Mouse (Mus musculus) stomach, embryonic 16.5 days (tissue): ENCODE results near the gene Adk. TPM values are rescaled to one million over a fixed set of nuclear protein-coding genes. Genes with fewer than 3 reads are reported as not detected.

Experiments
- ATAC-seq: fragments of 200-750 bp; cut with Nextera tagmentation; 2 replicates; pipeline ENCODE4 v1.8.0; 2017; ENCODE audit warnings: moderate number of reproducible peaks, moderate TSS enrichment; ENCODE audit not compliant: insufficient read depth, low FRiP score
- H3K27ac ChIP-seq: fragments of 300-500 bp; sonication (generic); 2 replicates; pipeline ENCODE4 v1.5.1; 2014; ENCODE audit warnings: low read length
- H3K27me3 ChIP-seq: fragments of 300-500 bp; sonication (generic); 2 replicates; pipeline ENCODE4 v1.6.1; 2014; ENCODE audit warnings: low read length, control low read depth, mixed read lengths; ENCODE audit not compliant: control insufficient read depth, insufficient read depth
- H3K36me3 ChIP-seq: fragments of 300-500 bp; sonication (generic); 2 replicates; pipeline ENCODE4 v1.6.1; 2014; ENCODE audit warnings: low read length; ENCODE audit not compliant: control insufficient read depth, insufficient read depth
- H3K4me1 ChIP-seq: fragments of 300-500 bp; sonication (generic); 2 replicates; pipeline ENCODE4 v1.6.1; 2014; ENCODE audit warnings: low read length, control low read depth, mixed read lengths; ENCODE audit not compliant: control insufficient read depth, insufficient read depth
- H3K4me2 ChIP-seq: fragments of 300-500 bp; sonication (generic); 2 replicates; pipeline ENCODE4 v1.6.1; 2014; ENCODE audit warnings: low read depth, low read length, mixed read lengths
- H3K4me3 ChIP-seq: fragments of 300-500 bp; sonication (generic); replicated peaks from 2 replicates; pipeline ENCODE4 v1.5.1; 2014; ENCODE audit warnings: mild to moderate bottlenecking, low read length
- H3K9ac ChIP-seq: fragments of 300-500 bp; sonication (generic); 2 replicates; pipeline ENCODE4 v1.6.1; 2014; ENCODE audit warnings: low read length
- H3K9me3 ChIP-seq: fragments of 300-500 bp; sonication (generic); replicated peaks from 2 replicates; pipeline ENCODE4 v1.6.1; 2016; ENCODE audit warnings: low read length, control low read depth; ENCODE audit not compliant: control insufficient read depth
- WGBS: fragments of 180-500 bp; shearing (Covaris S2); extraction: QIAGEN DNeasy Blood & Tissue Kit; methylation state at CpG from one replicate; pipeline ENCODE4 v1.1.7; 2014; 5-methylcytosine and 5-hydroxymethylcytosine counted together
- polyA plus RNA-seq: library from polyadenylated mRNA; unstranded; fragments of >200 nt; fragmentation: Nextera tagmentation; extraction: Ambion mirVana; gene quantifications from 2 replicates; pipeline ENCODE4 v1.2.1, GENCODE M21; 2015

The Adk gene
- polyA plus RNA-seq, 1 experiment from 2014 or later: 151 TPM

DNA sequence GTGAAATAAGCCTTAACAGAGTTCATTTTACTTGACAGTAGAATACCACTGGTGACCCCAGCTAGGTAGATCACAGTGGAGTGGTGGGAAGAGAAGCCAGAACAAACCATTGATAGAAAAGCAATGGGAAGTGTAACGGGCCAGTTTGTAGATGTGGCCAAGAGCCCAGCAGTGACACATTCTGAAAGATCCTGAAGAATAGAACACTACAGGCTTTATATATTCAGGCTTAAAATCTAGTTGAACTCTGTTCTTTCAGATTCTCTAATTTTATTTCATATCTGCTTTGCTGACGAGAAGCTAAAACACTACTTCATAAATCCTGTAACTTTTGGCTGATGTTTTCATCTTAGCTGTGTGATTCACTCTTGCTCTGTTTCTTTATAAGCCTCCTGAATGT lies 48.5 kb downstream of the Adk start:
- Histone ChIP-seq H3K27ac (no peak overlapping the region), H3K4me2 (no peak overlapping the region), H3K4me3 (no peak overlapping the region), H3K9ac (no peak overlapping the region), H3K9me3 (no peaks in the 10 kb centered on the region), H3K27me3 (no peaks in the 10 kb centered on the region), H3K36me3 (no peaks in the 10 kb centered on the region), H3K4me1 (no peaks in the 10 kb centered on the region; the same call in 1 of the 2 replicates)
- WGBS: 48% methylated on average over 2 of the region's 2 CpGs
- ATAC-seq: no peak

DNA sequence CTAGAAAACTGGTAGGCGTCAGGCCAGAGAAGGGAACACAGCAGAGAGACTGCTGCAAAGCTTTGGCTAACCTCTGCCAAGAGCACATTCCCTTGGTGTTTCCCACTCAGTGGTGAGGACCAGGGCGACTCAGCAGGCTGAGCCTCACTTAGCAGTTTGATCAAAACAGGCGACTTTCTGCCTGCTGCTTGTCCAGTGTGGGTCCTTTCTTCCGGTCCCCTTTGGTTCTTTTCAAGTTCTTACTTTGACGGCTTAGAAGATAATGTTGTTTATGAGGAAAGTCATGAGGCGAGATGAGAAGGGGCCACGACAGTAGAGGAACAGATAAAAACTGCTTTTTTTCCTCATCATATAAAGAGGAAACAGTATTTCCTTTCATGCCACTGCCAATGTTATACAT lies 49.2 kb downstream of the Adk start:
- Histone ChIP-seq H3K27ac (peak overlapping the region; percentile 66; the same call in 1 of the 2 replicates), H3K36me3 (no peaks in the 10 kb centered on the region), H3K9me3 (no peaks in the 10 kb centered on the region), H3K27me3 (no peaks in the 10 kb centered on the region), H3K4me3 (no peak overlapping the region), H3K4me1 (no peaks in the 10 kb centered on the region; the same call in 1 of the 2 replicates), H3K9ac (no peak overlapping the region), H3K4me2 (no peak overlapping the region)
- ATAC-seq: no peak
- WGBS: 31% methylated on average over 7 of the region's 7 CpGs

DNA sequence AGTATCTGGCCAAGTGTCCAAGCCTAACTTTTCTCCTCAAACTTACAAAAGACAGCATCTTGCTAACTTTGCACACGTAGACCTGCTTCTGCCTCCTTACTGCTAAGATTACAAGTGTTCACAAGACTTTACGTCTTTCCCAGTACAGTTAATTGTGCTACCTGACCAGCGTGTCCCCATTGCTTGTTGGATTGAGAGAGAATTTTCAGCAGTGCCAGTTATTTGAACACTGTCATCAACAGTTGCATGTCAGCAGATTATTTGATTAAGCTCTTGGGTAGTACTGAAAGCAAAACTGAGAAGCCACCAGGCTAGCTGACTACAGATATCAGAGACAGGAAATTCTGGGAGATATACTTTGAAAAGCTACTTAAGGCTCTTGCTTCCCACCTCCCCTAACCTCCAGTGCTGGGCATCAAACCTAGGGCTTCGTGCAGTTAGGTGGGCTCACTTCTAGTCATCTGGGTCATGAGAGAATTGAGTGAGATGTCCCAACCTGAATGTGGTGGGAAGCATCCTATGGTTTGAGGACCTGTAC lies 50.4 kb downstream of the Adk start:
- Histone ChIP-seq H3K9me3 (no peaks in the 10 kb centered on the region), H3K4me1 (no peaks in the 10 kb centered on the region; the same call in 1 of the 2 replicates), H3K36me3 (no peaks in the 10 kb centered on the region), H3K27ac (no peak overlapping the region), H3K4me3 (no peak overlapping the region), H3K27me3 (no peaks in the 10 kb centered on the region), H3K9ac (no peak overlapping the region), H3K4me2 (no peak overlapping the region)
- 85% methylated on average over 4 of the region's 4 CpGs for WGBS
- ATAC-seq: no peak

DNA sequence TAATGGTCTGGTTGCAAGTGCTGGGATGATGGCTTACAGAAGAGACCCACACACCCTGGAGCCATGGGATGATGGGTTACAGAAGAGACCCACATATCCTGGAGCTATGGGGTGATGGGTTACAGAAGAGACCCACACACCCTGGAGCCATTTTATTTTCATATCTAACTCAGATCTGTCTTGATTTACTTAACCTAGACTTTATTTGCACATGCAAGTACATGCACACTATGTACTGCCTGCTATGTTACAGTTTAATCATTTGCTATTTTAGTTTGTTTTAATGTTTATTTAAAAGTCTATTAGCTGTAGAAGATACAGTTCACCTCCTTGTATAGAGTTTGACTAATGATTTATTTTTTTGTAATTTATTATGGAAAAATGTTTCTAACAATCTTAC lies 52.7 kb downstream of the Adk start:
- H3K27me3 ChIP-seq: no peaks in the 10 kb centered on the region
- no peak overlapping the region for H3K4me2 ChIP-seq
- no peak overlapping the region for H3K4me3 ChIP-seq
- no peaks in the 10 kb centered on the region for H3K9me3 ChIP-seq
- H3K36me3 ChIP-seq: no peaks in the 10 kb centered on the region
- H3K27ac ChIP-seq: no peak overlapping the region
- no peak overlapping the region for H3K9ac ChIP-seq
- no peaks in the 10 kb centered on the region; the same call in 1 of the 2 replicates for H3K4me1 ChIP-seq
- no peak for ATAC-seq

DNA sequence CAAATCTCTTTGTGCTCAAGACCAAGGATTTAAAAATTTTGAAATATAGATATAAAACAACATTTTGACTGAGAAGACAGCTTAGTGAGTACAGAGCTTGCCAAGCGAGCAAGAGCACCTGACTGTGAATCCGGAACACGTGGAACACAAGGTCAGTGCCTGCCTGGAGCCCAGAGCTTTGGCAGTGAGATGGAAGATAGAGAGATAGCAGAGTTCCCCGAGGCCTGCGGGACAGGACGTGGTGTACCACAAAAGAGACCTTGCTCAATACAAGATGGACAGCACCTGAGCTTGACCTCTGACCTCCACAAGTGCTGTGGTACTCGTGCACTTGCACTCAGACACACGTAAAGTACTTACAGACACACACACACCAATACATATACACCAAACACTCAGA lies 54.2 kb downstream of the Adk start:
- Histone ChIP-seq H3K4me1 (no peaks in the 10 kb centered on the region), H3K36me3 (no peaks in the 10 kb centered on the region), H3K4me3 (no peak overlapping the region), H3K4me2 (no peak overlapping the region), H3K9ac (no peak overlapping the region), H3K27ac (no peak overlapping the region), H3K9me3 (no peaks in the 10 kb centered on the region), H3K27me3 (no peaks in the 10 kb centered on the region)
- 75% methylated on average over 8 of the region's 8 CpGs for WGBS
- peak; percentile 44; the same call in 1 of the 2 replicates for ATAC-seq

DNA sequence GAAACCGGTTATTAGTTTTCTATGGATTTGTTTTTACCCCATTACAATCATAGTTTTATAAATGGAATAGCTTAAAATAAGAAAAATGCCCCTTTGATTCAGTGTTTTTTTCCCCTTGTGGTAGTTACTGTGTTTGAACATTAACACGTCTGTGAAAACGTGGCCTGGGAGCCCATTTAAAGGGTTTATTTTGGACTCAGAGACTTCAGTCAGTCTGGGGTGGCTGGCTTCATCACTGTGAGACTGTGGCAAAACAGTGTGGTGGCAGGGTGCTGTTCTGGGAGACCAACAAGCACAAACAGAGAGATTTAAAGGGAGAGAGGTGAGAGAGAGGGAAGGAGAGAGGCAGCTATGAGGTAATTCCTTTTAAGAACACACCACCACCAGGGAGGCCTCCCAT lies 55.2 kb downstream of the Adk start:
- no peak overlapping the region for H3K9ac ChIP-seq
- no peak for ATAC-seq
- no peak overlapping the region for H3K4me3 ChIP-seq
- H3K27me3 ChIP-seq: no peaks in the 10 kb centered on the region
- H3K36me3 ChIP-seq: no peaks in the 10 kb centered on the region
- WGBS: 86% methylated on average over 3 of the region's 3 CpGs
- H3K4me2 ChIP-seq: no peak overlapping the region
- no peaks in the 10 kb centered on the region for H3K9me3 ChIP-seq
- no peaks in the 10 kb centered on the region for H3K4me1 ChIP-seq
- no peak overlapping the region for H3K27ac ChIP-seq

DNA sequence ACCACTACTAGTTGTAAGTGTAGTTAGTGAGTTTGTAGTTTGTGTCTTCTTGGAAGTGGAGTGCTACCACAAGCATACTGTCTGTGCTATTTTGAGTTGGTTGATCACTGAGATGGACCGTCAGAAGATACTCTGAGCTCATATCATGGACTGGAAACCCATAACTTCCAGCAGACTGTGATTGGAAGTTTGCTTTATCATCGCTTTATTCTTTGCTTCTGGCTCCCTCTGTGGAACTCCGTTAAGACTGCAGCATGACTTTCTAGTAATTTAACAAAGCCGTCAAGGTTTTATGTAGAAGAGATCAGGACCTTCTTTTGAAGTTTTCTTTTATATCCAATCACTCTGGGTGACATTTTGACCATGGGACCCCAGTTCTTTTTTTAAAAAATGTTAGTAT lies 58.1 kb downstream of the Adk start:
- Histone ChIP-seq H3K4me2 (no peak overlapping the region), H3K4me3 (no peak overlapping the region), H3K9me3 (no peaks in the 10 kb centered on the region), H3K36me3 (no peaks in the 10 kb centered on the region), H3K9ac (no peak overlapping the region), H3K27me3 (no peaks in the 10 kb centered on the region), H3K27ac (no peak overlapping the region), H3K4me1 (no peaks in the 10 kb centered on the region)
- 70% methylated on average over 4 of the region's 4 CpGs for WGBS
- ATAC-seq: no peak

DNA sequence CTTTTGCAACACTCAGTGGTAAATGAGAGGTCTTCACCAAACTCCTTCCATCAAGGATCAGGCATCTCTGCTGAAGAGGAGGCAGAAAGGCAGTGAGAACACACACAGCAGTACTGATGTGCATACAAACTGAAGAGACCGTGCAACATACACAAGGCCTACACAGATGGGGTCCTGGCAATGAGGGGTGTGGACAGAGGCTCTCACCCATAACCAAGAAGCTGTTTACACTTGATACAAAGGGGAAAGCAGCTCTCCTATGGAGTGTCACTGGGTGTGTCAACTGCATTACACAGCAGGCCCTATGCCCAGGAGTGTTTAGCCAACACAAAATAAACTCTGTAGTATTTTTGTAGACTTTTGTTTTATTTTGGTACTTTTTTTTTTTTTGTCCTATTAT lies 59.1 kb downstream of the Adk start:
- Histone ChIP-seq H3K27ac (no peak overlapping the region), H3K36me3 (no peaks in the 10 kb centered on the region), H3K4me3 (no peak overlapping the region), H3K4me1 (no peaks in the 10 kb centered on the region), H3K4me2 (no peak overlapping the region), H3K9me3 (no peaks in the 10 kb centered on the region), H3K27me3 (no peaks in the 10 kb centered on the region), H3K9ac (no peak overlapping the region)
- ATAC-seq: 0 out of 2 replicates have a peak, but pooled peaks have one; percentile 37
- WGBS: 85% methylated on average over 1 of the region's 1 CpGs

DNA sequence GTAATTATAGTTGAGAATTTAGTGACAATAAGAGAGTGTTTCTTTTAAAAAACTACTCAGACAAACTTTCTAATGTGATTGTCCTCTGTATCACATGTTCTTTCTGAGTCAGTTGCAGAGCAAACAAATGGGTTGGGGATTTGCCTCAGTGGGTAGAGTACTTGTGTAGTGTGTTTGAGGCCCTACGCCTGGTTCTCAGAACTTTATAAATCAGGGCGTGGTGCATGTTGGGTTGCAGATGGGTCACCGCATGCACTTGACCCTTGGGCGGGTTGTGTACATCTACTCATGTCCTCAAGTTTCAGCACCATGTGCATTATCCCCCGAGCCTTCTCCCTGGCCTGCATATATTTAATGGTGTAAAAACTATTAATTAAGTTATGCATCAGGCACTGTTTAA lies 59.8 kb downstream of the Adk start:
- no peak for ATAC-seq
- WGBS: 69% methylated on average over 5 of the region's 5 CpGs
- Histone ChIP-seq H3K27ac (no peak overlapping the region), H3K4me1 (no peaks in the 10 kb centered on the region), H3K4me3 (no peak overlapping the region), H3K36me3 (no peaks in the 10 kb centered on the region), H3K27me3 (no peaks in the 10 kb centered on the region), H3K4me2 (no peak overlapping the region), H3K9me3 (no peaks in the 10 kb centered on the region), H3K9ac (no peak overlapping the region)

DNA sequence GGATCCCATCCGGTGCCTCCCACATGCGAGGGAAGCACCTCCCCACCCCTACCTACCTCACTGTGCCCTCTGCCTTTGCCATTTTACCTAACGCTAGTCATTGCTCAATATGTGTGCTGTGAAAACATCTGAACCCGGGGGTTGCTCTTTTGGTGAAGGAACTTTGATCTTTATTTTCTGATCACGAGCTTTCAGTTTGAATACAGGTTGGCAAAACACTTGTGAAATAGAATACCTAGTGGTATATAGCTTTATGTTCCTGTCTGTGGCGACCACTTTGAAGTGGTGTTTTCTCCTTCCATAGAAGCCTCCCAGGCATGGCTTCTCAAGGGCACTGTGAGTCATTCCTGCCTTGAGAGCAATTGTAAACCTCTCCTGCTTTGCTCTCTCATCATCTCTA lies 60.4 kb downstream of the Adk start:
- H3K9ac ChIP-seq: no peak overlapping the region
- no peaks in the 10 kb centered on the region for H3K9me3 ChIP-seq
- H3K27me3 ChIP-seq: no peaks in the 10 kb centered on the region
- H3K4me1 ChIP-seq: no peaks in the 10 kb centered on the region
- no peak overlapping the region for H3K27ac ChIP-seq
- H3K4me2 ChIP-seq: no peak overlapping the region
- no peak for ATAC-seq
- no peak overlapping the region for H3K4me3 ChIP-seq
- H3K36me3 ChIP-seq: no peaks in the 10 kb centered on the region
- 78% methylated on average over 6 of the region's 6 CpGs for WGBS
